Mouse (Mus musculus): Measurements from ENCODE around the gene Teddm1b. TPM values are rescaled to one million over a fixed set of nuclear protein-coding genes. Genes with fewer than 3 reads are reported as not detected.
"Not testable (repeated sequence)": the region's sequence is repeated elsewhere in the genome, so short reads cannot be mapped to it uniquely, and the experiment has no call there.

Gene Teddm1b
- not detected for total RNA-seq (2021)
- long read RNA-seq, experiment 1: 0 reads
- long read RNA-seq, experiment 2: 0 reads

DNA sequence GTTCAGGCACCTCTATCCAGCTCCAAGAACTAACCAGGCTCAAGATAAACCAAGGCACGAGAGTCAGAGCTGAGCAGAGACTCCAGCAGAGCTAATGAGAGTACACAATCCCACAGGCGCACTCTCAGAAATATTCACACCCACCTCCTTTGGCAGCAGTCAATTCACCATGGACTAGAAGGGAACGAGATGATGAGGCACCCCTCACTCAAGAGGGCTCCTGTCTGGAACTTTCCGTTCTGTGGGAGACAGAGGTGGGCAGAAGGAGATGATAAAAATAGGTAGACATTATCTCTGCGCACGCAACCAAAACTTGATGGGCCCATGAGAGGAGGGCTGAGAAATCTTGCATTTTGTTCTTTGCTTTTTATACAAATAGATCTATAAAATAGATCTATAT is at the start of gene Teddm1b:
Gene Teddm1b, plus strand, starts transcription at position 301 of the 400 bp plus-strand sequence.
- no peak for DNase-seq

DNA sequence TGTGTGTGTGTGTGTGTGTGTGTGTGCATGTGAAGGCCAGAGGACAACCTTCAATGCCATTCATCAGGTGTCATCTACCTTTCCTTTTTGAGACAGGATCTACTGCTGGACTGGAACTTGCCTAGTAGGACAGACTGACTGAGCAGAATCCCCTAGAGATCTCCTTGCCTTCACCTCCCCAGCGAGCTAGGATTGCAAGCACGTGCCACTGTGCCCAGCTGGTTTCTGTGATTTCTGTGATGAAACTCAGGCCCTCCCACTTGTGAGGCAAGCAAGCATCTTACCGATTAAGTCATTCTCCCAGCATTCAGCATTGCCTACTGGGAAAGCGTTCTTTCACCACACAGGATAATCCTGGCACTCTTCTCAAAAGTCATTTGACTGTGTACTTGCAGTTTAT is 43.4 kb upstream of the Teddm1b start:
- DNase-seq: no peak

DNA sequence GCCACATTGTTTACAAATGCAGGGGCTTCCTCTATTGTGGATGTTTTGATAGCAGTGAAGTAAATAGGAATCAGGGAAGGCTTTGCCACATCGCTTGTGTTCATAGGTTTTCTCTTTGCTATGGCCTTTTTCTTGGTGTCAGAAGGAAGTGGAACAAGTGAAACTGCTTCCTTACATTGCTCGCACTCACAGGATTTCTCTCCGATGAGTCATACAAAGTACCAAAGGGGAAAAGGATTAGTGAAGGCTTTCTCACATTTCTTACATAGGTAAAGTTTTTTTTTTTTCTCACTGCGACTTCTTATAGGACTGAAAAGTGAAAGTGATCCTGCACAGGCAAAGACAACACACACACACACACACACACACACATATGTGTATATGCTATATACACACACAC is 38.1 kb upstream of the Teddm1b start:
- DNase-seq: no peak

DNA sequence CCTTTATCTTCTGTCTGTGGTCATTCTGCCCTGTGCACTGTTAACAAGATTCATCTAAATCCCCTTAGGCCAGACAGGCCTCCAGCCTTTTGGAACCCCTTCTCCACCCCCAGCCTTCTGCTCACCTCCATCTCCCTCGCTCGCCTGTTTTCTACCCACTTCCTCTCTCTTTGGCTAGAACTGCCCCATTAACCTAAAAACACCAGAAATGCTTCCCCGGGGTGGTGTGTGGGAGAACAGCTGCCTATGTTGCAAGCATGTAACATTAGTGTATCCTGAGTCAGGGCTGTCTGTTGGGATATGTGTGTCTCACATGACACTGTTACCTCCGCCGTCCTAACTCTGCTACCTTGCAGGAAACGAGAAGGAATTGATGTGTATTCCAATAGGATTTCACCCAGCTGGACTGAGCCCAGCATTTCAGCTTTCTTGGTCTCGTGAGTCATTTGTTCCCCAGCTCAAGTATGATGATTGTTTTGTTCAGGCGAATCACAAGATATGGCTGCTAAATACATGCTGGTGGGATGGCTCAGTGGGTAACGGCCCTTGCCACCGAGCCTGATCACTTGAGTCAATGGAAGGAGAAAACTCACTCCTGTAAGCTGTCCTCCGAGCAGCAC is 31.9 kb upstream of the Teddm1b start:
- peak; percentile 7 for DNase-seq

DNA sequence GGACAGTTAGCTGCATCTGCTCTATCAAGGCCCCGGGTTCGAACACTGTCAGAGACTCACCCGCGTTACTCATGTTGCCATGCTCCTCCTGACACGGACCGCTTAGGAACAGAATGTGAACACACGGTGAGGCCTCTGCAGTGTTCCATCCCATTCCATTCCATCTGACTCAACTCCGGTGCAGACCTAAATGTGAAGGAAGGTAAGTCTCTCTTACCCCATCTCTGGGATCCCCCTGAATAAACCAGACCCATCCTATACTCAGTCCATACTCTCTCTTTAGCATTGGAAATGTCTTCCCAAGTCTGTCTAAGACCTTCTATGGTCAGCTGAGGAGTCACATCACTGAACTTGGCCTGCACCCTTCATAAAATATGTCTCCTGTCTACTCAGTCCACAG is 30.1 kb upstream of the Teddm1b start, which contains the start of gene Rgsl1:
Gene Rgsl1, minus strand, starts transcription at position 101 of the 400 bp plus-strand sequence.
- DNase-seq: no peak

DNA sequence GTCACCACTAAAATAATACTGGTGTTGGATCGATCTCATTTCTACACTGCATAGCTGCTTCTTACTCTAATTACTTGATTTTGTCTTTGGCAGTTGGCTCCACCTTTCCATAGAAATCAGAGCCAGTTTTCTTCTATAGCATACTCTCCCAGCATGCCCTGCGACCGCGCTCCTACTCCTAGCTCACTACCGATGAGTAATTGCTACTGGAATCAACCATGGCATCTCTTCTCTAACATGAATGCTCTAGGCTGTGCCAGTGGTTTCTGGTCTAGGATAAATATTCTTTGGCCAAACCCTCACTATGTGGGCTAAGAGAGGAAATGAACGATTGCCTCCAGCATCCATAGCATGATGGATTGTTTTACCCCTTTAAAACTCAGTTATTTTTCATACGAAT is 27.7 kb upstream of the Teddm1b start:
- no peak for DNase-seq

DNA sequence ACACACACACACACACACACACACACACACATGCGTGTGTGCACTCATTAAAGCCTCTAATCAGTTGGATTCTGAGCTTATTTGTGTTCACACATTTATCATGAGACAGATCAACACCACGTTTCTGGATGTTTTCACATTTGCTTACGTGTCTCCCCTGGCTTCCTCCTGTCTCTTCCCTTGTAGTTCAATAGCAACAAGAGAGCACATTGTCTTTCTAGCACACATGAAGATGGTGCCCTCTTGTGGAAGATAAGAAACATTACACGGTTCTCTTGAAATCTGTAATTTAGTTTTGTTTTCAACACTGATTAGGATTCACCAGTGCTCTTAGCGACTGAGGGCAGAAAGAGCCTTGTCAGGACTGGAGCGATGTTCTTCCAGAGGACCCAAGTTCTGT is 27.3 kb upstream of the Teddm1b start:
- no peak for DNase-seq

DNA sequence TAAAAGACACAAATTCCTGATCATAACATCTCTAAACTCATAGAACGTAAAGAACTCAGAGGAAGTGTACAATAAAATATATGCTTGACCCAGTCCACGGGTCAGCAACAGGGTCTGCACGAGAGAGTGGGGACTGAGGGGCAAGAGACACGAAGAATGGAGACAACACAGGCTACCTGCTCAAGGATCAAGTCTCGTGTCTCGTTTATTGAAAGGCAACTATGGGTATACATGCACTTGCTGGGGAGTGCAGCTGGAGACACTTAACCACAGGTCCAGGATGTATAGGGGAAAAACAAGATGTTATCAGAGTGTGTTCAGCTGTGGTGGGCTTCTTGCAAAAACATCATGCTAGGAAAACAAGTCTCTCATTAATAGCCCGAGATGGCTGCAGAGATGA is 21.4 kb upstream of the Teddm1b start:
- not testable (repeated sequence) for DNase-seq

DNA sequence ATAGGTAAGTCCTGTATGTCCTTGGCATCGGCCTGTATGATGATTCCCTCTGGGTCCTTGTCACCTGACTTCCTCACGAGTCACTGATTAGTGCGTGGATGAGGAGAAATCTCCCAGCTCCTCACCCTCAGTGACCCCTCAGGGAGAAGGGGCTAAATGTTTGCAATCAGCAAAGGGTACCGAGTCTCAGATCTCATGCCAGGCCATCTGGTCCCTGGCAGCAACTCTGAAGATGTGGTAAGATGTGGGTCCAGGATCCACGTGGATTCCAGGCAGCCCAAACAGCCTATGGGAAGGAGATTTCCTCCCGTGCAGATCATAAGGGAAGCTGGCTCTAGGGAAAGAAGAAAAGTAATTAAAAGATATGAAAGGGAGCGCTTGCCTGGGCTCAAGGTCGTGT is 18.2 kb upstream of the Teddm1b start:
- no peak for DNase-seq

DNA sequence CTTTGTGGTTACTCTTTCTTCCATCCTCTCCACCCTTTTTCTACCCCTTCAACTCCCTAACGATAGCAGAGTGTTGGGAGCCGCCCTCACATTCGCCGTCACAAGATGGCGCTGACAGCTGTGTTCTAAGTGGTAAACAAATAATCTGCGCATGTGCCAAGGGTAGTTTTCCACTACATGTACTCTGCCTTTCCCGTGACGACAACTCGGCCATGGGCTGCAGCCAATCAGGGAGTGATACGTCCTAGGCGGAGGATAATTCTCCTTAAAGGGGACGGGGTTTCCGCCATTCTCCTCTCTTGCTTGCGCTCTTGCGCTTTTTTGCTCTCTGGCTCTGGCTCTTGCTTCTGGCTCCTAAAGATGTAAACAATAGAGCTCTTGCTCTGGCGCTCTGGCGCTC is 6.2 kb downstream of the Teddm1b start:
- not testable (repeated sequence) for DNase-seq

DNA sequence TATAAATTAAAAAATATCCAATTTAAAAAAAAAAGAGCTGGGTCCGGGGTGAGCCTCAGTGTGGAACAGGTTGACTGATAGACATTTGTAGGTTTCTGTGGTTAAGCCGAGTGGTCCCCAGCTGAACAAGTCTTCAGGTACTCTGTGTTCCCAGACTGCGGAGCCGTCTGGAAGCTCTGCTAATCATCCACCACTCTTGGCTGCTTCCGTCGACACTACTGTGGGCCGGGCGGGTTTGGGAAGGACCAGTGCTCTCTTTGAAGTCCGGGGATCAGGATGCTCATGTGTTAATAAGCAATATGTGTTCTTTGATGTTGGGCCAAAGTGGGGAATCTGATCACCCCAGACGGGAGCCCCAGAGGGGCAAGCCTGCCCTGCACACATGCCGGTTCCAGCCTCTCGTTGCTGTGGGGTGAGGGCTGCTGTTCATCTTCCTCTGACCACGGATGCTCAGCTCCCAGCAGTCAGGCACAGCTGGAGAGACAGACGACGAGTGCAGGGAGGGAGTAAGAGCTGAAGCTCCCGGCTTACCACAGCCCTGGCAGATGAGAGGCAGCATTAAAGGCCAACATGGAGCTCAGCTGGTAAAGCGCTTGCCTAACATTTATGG is 12.0 kb downstream of the Teddm1b start:
- no peak for DNase-seq

DNA sequence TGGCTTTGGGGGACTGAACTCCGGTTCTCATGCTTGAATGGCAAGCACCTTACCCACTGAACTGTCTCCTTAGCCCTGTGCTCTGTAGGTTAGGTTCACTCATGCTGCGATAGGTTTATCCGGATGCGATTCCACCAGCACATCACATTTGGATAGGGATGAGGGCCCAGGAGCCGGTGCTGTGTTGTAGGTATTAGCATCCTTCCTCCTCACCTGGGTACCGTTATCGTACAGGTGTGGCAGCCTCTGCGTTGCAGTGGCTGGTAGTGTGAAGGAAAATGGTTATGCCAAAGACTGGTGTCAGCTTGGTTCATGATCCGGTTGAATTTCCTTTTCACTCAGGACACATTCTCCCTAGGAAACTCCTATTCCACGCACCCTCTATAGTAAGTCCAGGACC is 16.0 kb downstream of the Teddm1b start:
- no peak for DNase-seq

DNA sequence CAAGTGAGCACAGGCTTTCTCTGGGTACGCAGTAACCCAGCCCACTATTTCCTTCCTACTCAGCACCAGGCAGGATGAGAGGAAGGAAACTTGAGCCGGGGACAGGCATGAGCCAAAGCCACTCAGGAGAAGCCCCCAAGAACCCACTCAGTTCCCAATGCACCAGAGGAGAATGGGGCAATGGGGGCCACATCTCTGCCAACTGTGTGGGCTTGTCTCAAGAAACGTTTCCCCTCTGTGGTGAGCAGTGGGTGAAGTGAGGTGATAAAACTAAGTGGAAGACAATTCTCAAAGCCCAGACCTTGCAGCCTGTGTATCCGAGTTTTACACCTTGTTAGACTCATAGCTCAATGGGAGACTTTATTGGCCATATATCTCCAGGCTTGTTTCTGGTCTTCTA is 17.3 kb downstream of the Teddm1b start, which contains the start of gene Teddm1a:
Gene Teddm1a, plus strand, starts transcription at position 301 of the 400 bp plus-strand sequence.
- no peak for DNase-seq

DNA sequence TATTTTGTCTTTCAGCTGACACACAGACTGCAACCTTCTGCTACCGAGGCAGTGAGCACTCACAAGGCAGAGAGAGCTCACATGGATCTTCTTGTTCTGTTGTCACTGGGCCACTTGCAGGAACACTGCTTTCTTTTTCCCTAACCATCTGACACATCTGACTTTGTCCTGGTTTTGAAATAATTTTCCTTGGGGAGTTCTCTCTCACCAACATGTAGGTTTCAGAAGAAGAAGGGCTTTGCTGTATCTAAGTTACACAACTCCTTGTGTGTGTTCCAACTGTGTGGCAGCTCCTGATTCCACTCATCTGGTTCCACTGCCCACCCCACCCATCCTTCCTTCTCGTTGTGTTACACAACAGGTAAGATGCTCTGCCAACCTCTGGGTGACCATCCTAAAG is 19.6 kb downstream of the Teddm1b start:
- no peak for DNase-seq

DNA sequence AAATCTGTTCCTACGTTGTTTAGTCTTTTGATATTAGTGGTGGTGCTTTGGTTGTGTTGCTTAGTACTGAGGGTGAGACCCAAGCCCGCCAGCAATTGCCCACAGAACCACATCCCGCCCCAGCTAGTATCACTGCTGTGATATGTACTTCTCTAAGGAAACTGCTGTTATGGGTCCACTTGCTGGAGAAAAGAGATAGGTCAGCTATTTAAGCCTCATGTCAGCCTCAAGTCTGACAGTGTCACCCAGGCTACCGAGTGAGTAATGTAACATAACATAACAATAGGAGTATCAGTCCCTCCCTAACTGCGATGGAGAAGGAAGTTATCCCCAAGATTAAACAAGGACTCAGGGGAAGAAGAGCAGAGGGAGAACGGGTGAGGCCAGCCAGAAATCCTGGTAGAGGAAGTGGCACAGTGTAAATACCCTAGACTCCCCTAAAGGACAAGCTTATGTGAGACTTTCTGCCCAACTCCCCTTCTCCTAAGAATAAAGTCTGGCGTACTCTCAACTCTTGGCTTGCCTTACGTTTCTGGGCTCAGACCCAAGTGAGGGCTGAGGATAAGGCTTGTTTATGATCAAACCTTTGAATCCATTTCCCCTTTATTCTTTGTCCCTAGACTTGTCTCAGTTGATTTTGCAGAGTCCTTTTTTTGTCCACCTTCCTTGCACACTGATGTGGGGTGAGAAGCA is 20.2 kb downstream of the Teddm1b start:
- no peak for DNase-seq

DNA sequence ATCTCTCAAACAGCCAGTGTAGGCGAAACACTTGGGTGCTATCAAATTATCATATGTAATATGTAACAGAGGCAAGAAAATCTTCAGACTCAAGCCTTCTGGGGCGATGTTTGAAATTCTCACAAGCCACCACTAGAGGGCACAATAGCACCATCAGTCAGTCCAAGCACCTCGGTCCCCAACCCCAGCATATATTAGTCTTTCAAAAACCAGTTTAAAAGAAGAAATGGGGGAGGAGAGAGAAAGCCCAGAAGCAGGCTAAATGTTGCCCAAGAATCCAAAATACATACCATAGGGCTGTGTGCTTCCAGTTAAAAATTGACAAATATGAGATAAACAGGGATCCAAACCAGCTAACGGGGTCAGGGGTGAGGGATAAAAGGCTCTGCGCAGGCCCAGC is 20.8 kb downstream of the Teddm1b start:
- no peak for DNase-seq

DNA sequence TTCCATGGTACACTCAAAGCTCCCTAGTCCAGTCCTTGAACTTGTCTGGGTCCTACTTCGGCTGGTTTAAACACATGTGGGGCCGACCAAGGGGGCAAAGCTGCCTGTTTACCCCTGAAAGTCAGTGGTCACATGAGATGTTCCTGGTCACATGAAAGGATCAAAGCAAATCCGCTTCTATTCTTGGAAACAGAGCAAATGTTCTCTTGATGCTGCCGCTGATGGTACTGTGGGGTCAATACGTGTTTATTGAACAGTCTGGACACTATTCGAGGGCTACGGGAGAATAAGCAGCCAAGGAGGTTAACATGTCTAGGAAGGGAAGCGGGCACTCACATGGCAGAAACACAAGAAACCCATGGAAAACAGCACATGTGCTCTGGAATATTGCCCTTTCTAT is 23.1 kb downstream of the Teddm1b start:
- no peak for DNase-seq

DNA sequence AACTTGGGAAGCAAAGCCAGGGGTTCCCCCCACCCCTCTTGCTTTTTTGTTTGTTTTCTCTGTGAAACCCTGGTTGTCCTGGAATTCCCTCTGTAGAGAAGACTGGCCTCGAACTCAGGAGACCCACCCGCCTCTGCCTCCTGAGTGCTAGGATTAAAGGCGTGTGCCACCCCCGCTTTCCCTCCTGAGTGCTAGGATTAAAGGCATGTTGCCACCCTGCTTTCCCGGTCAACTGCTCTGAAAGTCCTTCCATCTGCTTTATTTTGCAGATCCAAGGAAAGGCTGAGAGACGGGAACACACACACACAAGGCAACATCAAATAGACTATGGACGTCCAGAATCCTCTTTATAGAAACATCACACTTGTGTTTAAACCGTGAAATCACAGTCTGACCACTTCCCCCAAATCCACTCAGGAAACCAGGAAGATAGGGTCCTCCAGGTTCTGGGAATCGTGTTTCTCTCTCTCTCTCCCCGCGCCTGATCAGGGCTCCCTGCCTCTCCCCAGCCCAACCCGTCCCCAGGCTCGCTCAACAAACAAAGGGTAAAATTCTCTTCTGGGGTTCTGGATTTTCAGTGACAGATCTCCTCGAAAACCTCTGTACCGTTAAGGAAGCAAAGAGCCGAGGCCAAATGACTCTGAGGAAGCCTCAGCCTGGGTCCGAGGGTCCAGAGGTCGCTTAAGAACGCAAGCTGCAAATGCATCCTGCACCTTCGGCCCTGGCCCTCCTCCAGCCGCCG is 25.0 kb downstream of the Teddm1b start:
- no peak for DNase-seq

DNA sequence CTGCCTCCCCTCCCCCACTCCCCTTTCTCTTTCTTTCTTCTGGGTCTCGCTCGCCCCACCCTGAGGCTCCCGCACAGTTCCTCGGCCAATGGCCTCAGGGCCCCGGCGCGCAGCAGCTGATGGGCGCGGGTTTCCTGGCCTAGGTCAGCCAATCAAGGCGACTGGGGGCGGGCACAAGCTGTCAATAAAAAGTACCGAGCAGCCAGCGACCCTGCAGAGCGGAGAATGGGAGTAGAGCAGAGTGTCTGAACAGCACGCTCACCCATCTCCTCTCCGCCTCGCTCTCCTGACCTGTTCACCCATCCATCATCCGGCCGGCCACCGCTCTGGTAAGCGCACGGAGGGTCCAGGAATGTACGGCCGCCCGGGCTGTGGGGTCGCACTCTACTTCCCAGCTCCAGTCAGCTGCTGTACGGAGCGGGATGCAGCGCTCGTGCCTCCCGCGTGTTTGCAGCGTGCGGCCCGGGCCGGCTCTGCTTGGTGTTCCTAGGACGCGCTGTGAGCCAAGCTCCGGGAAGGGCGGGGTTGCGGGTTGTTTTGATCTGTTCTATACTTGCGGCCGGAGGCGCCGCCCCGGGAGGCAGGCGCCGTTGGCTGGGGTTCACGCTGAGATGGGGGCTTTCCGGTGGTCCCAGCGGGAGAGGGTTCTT is 25.7 kb downstream of the Teddm1b start, which contains the start of the genes Glul and Teddm2:
Gene Glul, plus strand, starts transcription at position 214 of the 650 bp plus-strand sequence.
Gene Teddm2, minus strand, starts transcription at position 498 of the 650 bp plus-strand sequence.
- peak; percentile 98 for DNase-seq

DNA sequence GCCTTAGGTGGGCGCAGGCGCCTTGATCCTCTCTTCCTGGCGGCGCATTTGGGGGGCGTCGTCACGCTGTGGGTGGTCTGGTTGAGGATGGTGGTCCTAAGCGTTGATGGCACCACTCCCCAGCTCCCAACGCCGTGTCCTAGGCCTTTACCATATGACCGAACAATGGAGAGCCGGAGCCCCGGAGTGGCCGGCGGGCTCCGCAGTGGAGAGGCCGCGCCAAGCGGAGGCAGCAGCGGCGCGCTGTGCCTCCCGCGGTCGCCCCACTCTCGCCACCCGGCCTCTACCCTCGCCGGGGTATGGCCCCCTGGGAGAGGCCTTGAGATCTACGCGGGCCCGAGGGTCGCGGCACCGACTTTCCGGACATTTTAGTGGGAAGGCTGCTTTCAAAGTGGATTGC is 26.2 kb downstream of the Teddm1b start:
- DNase-seq: peak; percentile 52

DNA sequence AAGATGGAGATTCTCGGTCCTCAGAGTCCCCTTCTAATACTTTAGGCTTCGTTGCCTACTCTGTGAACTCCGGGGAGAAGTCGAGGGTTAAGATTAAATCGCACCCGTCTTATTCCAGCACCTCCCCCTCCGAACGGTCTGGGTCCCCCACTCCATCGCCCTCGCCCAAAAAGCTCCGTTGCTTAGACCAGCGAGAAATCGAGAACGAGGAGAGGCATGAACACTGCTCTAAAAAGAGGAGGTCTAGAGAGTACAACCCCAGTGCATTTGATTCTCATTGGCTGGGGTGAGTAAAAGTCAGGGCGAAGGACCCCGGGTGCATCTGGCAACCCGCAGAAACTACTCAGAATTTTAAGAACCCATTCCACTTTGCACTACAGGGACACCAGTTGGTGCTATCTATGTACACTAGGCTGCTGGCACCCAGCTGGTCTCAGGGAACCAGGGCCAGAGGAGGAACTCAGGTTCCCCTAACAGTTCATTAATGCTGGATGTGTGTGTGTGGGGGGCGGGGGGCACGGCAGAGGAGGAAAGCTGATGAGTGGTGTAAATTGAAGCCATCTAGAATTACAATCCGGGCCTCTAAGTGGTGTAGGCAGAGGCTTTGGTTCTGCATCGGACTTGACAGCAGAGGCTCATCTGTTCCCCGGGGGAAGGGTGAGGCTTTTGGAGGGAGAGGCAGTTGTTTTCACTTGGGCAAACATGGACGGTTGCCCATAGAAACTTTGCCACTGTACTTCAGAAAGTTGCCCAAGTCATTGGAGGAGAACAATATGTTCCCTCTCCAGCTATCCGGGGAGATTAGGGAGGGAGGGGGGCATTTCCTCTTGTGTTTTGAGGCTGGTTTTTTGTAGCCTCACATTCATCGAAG is 26.9 kb downstream of the Teddm1b start:
- DNase-seq: peak; percentile 82
